Mouse (Mus musculus): ENCODE results near the gene CT030661.1. TPM values are rescaled to one million over a fixed set of nuclear protein-coding genes. Genes with fewer than 3 reads are reported as not detected.

CT030661.1 gene
- total RNA-seq (2023): 10 to 100 TPM; 15.0 to 15.5 TPM

DNA sequence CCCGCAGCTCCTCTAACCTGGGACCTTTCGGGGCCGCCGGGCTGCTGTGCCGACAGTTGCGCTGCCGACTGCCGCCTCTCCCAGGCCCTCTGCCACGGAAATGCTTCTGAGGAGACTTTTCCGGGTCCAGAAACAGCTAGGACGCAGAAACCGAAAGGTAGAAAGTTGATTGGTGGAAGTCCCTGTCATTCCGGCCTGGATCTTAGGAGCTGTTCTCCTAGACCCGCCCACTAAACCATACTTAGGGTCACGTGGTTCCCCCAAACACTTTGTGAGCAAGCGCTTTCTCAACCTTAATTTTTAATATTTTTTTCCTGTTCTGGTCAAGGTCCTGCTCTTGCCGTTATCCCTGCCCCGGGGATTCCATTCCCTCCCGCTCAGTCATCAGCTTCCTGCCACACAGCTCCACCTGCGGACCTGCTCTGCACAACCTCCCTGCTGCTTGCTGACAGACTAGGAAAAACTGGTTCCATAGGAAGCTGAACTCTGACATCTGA is at the start of gene CT030661.1:
Gene CT030661.1, minus strand, starts transcription at position 108 of the 497 bp plus-strand sequence.

GRCm38 (mm10) chr17:22361101-22361781 is 46.6 kb upstream of the CT030661.1 start, which contains the start of the genes Zfp944 and Zfp758:
TSS of gene Zfp944 (minus strand) at chr17:22361400.
TSS of gene Zfp758 (plus strand) at chr17:22361453.

Other genes starting within 250 kb of the CT030661.1 start
- gene Zfp947, start 148.6 kb downstream of the CT030661.1 start, total RNA-seq (2023): under 1 TPM; 0.36 to 0.60 TPM
- 1 to 10 TPM; 5.7 to 6.3 TPM for gene Zfp994, start 89.2 kb downstream of the CT030661.1 start, total RNA-seq (2023)
- gene Zfp944, start 46.6 kb upstream of the CT030661.1 start, total RNA-seq (2023): 10 to 100 TPM; 10.7 to 11.0 TPM
- 10 to 100 TPM in 1 of 2 experiments, 1 to 10 TPM in 1; 9.0 to 11.6 TPM for gene Zfp758, start 46.6 kb upstream of the CT030661.1 start, total RNA-seq (2023)
- gene Zfp946, start 109.4 kb upstream of the CT030661.1 start, total RNA-seq (2023): 1 to 10 TPM; 3.7 to 5.2 TPM

Measured in monocyte, adult 59 days (primary cell).